Mouse (Mus musculus): Measurements from ENCODE around the gene Olfr530. TPM values are rescaled to one million over a fixed set of nuclear protein-coding genes. Genes with fewer than 3 reads are reported as not detected.

Gene Olfr530
- polyA plus RNA-seq (2017; shearing (Covaris generic)) = under 1 TPM in 1 of 2 experiments, not detected in 1; 0.54 TPM

DNA sequence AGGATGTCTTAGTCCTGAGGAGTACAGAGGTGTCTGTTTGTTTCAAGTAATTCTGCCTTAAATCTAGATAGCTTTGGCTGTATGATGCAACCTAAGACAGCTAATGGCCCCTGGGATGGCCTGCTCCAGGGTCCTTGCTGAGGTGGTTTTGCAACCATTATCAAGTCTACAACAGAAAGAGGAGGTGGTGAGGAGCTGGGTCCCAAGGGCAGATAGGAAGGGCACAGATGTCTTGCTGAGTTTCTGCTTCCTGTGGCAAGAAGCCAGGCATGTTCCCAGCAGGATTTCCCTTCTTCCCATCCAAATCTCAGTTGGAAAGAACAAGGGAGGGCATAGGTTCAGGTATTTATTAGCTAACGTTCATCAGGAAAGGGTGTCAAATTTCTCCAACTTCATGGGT, at the start of gene Olfr530:
Olfr530 (minus strand) TSS at position 101 of the 400 bp plus-strand sequence.

DNA sequence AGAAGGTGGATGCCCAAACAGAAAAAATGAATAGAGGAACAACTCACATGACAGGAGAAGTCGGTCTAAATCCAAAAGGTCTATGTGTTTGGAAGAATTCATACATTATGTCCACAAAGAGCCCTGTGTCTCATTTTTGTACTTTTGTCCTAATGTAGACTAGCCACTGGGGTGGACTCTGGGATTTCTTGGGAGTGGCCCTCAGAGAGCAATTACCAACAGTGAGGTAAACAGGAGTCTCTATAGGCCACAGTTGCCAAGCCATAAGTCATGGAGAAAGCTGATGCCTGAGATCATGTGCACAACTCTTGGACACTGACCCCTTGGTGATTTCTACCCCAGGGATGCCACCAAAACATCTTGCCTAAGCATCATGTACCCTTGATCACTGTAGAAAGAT, 45.4 kb upstream of the Olfr530 start, which contains the start of gene Olfr532:
Olfr532 (minus strand) TSS at position 101 of the 400 bp plus-strand sequence.

GRCm38 (mm10) chr7:140402818-140403217, 26.7 kb upstream of the Olfr530 start, which contains the start of gene Olfr531:
Olfr531 (minus strand) TSS chr7:140402918.

DNA sequence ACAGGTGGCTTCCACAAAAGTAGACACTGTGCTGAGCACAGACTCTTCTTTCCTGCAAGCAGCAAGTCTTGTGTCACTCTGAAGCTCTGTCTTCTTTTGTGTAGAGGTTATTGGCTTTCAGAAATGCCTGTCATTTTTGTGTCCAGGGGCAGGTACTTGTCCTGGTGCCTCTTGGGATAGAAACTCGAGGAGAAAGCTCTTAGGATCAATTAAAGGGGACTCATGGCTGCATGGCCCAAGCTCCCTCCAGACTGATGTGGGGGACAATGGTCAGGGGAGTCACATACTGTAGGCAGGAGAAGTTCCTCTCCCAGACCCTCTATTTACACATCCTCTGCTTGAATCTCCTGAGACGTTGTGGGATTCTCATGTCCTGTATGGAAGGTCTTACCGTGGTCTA, 14.6 kb downstream of the Olfr530 start, which contains the start of gene Olfr60:
Olfr60 (minus strand) TSS at position 101 of the 400 bp plus-strand sequence.

DNA sequence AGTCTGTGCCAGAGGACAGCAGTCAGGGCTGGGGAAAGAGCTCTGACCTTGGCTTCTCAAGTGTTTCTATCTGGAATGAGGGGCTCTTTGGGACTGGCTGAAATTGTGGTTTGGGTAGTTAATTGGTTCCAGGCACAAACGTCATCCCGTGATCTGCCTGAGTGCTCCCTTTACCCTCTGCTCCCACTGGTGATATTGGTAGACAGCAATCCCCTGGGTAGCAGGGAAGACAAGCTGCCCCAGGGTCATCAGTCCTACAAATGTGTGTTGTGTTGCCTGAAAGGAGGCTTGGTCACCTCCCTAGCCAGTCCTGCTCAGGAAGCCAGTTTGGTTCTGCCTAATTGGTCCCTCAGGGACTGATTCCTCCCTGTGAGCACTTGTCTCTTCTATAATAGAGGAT, 42.4 kb downstream of the Olfr530 start, which contains the start of gene Olfr527:
Olfr527 (plus strand) TSS at position 301 of the 400 bp plus-strand sequence.

Other genes starting within 250 kb of the Olfr530 start
- 10 to 100 TPM; 21.0 to 44.0 TPM for gene Mtg1, start 238.8 kb downstream of the Olfr530 start, polyA plus RNA-seq (2017; shearing (Covaris generic))
- gene Sprn, start 221.5 kb downstream of the Olfr530 start, polyA plus RNA-seq (2017; shearing (Covaris generic)) = not detected
- gene Olfr522, start 211.6 kb downstream of the Olfr530 start, polyA plus RNA-seq (2017; shearing (Covaris generic)) = not detected
- gene Olfr523, start 203.1 kb downstream of the Olfr530 start, polyA plus RNA-seq (2017; shearing (Covaris generic)) = not detected
- gene Olfr524, start 170.4 kb downstream of the Olfr530 start, polyA plus RNA-seq (2017; shearing (Covaris generic)) = under 1 TPM in 1 of 2 experiments, not detected in 1; 0.18 TPM
- gene Cd163l1, start 158.1 kb downstream of the Olfr530 start, polyA plus RNA-seq (2017; shearing (Covaris generic)) = under 1 TPM in 1 of 2 experiments, not detected in 1; 0.29 TPM
- 1 to 10 TPM in 1 of 2 experiments, not detected in 1; 1.1 TPM for gene 5830411N06Rik, start 129.0 kb downstream of the Olfr530 start, polyA plus RNA-seq (2017; shearing (Covaris generic))
- gene Olfr525, start 55.5 kb downstream of the Olfr530 start, polyA plus RNA-seq (2017; shearing (Covaris generic)) = under 1 TPM in 1 of 2 experiments, not detected in 1; 0.10 TPM
- not detected for gene Olfr527, start 42.3 kb downstream of the Olfr530 start, polyA plus RNA-seq (2017; shearing (Covaris generic))
- gene Olfr60, start 14.7 kb downstream of the Olfr530 start, polyA plus RNA-seq (2017; shearing (Covaris generic)) = under 1 TPM in 1 of 2 experiments, not detected in 1; 0.21 TPM
- under 1 TPM in 1 of 2 experiments, not detected in 1; 0.14 TPM for gene Olfr531, start 26.6 kb upstream of the Olfr530 start, polyA plus RNA-seq (2017; shearing (Covaris generic))
- not detected for gene Olfr532, start 45.3 kb upstream of the Olfr530 start, polyA plus RNA-seq (2017; shearing (Covaris generic))
- under 1 TPM in 1 of 2 experiments, not detected in 1; 0.23 TPM for gene Olfr533, start 87.0 kb upstream of the Olfr530 start, polyA plus RNA-seq (2017; shearing (Covaris generic))
- gene Olfr535, start 107.9 kb upstream of the Olfr530 start, polyA plus RNA-seq (2017; shearing (Covaris generic)) = not detected
- not detected for gene Olfr536, start 131.1 kb upstream of the Olfr530 start, polyA plus RNA-seq (2017; shearing (Covaris generic))
- not detected for gene Olfr538, start 191.6 kb upstream of the Olfr530 start, polyA plus RNA-seq (2017; shearing (Covaris generic))
- gene Olfr46, start 224.9 kb upstream of the Olfr530 start, polyA plus RNA-seq (2017; shearing (Covaris generic)) = under 1 TPM in 1 of 2 experiments, not detected in 1; 0.02 TPM

All from activated CD4-positive, CD25-positive, alpha-beta regulatory T cell (primary cell).